Comparison of ENCODE assay signal across 8 mouse cellular contexts in genomic region chr16:4077384-4078061, GRCm38 (mm10). TPM values are rescaled to one million over a fixed set of nuclear protein-coding genes. Genes with fewer than 3 reads are reported as not detected.
DNase-seq lines count a peak whose midpoint lies in the region; ATAC-seq and TF ChIP-seq lines count a peak whose summit lies in the region.

Gene Trap1, minus strand, starts transcription at chr16:4077827.

- peak; percentile 92 for DNase-seq in 416B (ENCODE audit: low read depth)
- DNase-seq in heart, adult 9 months (ENCODE audit: low spot score in 2 of 2), result peak; percentile 89 to 93
- peak; percentile 76 to 89 for DNase-seq in monocyte, adult 2 months (ENCODE audit: low read depth in 1 of 2, low spot score in 2 of 2)
- DNase-seq in spleen, postnatal 36 days (ENCODE audit: low spot score in 2 of 2), result peak; percentile 88 to 91

- H3K4me3 ChIP-seq in bone marrow, adult 2 months (replicated peaks; ENCODE audit: control insufficient read depth, low read depth, low read length), result peak within 1 kb of the TSS; percentile 92
- peak within 1 kb of the TSS; percentile 97 for H3K4me3 ChIP-seq in embryonic facial prominence, embryonic 15.5 days (replicated peaks)
- H3K4me3 ChIP-seq in kidney, embryonic 14.5 days (ENCODE audit: low read length), result peak within 1 kb of the TSS; percentile 91
- H3K4me3 ChIP-seq in limb, embryonic 15.5 days, result peak within 1 kb of the TSS; percentile 95

- peaks cover 7% of the 10 kb centered on the region for H3K36me3 ChIP-seq in embryonic facial prominence, embryonic 15.5 days
- peaks cover 7% of the 10 kb centered on the region for H3K36me3 ChIP-seq in kidney, embryonic 14.5 days (ENCODE audit: control insufficient read depth, insufficient read depth, low read length)
- peaks cover 12% of the 10 kb centered on the region for H3K36me3 ChIP-seq in limb, embryonic 15.5 days

- peak; percentile 94 for ATAC-seq in embryonic facial prominence, embryonic 15.5 days (ENCODE audit: insufficient number of reproducible peaks, low FRiP score, low TSS enrichment, low read depth)
- peak; percentile 96 for ATAC-seq in kidney, embryonic 14.5 days (ENCODE audit: low FRiP score, low TSS enrichment)
- peak; percentile 95 for ATAC-seq in limb, embryonic 15.5 days (ENCODE audit: insufficient number of reproducible peaks, low FRiP score, low TSS enrichment, low read depth)

- peak; percentile 89 for TF ChIP-seq POLR2A in bone marrow, adult 2 months (IDR thresholded peaks at IDR 0.05; ENCODE audit: borderline replicate concordance, control insufficient read depth, low read depth, low read length)

- H3K9ac ChIP-seq in embryonic facial prominence, embryonic 15.5 days, result peak within 1 kb of the TSS; percentile 78
- peak within 1 kb of the TSS; percentile 69 for H3K9ac ChIP-seq in kidney, embryonic 14.5 days (ENCODE audit: low read depth, low read length)
- peak within 1 kb of the TSS; percentile 90 for H3K9ac ChIP-seq in limb, embryonic 15.5 days

- peak within 1 kb of the TSS; percentile 84 for H3K27ac ChIP-seq in bone marrow, adult 2 months (ENCODE audit: control insufficient read depth, insufficient read depth, low read depth, low read length, poor library complexity)
- peak within 1 kb of the TSS; percentile 92 for H3K27ac ChIP-seq in embryonic facial prominence, embryonic 15.5 days (replicated peaks)
- H3K27ac ChIP-seq in kidney, embryonic 14.5 days (ENCODE audit: low read depth, low read length), result peak within 1 kb of the TSS; percentile 87
- peak within 1 kb of the TSS; percentile 93 for H3K27ac ChIP-seq in limb, embryonic 15.5 days

- TF ChIP-seq CTCF in bone marrow, adult 2 months (IDR thresholded peaks at IDR 0.05; ENCODE audit: control insufficient read depth, insufficient read depth, low read length), result 0 out of 2 replicates have a peak, but pooled peaks have one; percentile 3

- no peaks in the 10 kb centered on the region for H3K9me3 ChIP-seq in embryonic facial prominence, embryonic 15.5 days (replicated peaks)
- no peaks in the 10 kb centered on the region for H3K9me3 ChIP-seq in kidney, embryonic 14.5 days (ENCODE audit: control insufficient read depth, low read length)
- no peaks in the 10 kb centered on the region for H3K9me3 ChIP-seq in limb, embryonic 15.5 days

- H3K4me1 ChIP-seq in bone marrow, adult 2 months (ENCODE audit: control insufficient read depth, insufficient read depth, low read length), result peaks cover 2% of the 10 kb centered on the region
- peaks cover 11% of the 10 kb centered on the region for H3K4me1 ChIP-seq in embryonic facial prominence, embryonic 15.5 days
- peaks cover 11% of the 10 kb centered on the region; the same call in 1 of the 2 replicates for H3K4me1 ChIP-seq in kidney, embryonic 14.5 days (ENCODE audit: control insufficient read depth, insufficient read depth, low read length)
- peaks cover 18% of the 10 kb centered on the region for H3K4me1 ChIP-seq in limb, embryonic 15.5 days

- H3K27me3 ChIP-seq in embryonic facial prominence, embryonic 15.5 days, result no peaks in the 10 kb centered on the region
- H3K27me3 ChIP-seq in kidney, embryonic 14.5 days (ENCODE audit: control insufficient read depth, insufficient read depth, low read length), result no peaks in the 10 kb centered on the region
- H3K27me3 ChIP-seq in limb, embryonic 15.5 days, result no peaks in the 10 kb centered on the region

- H3K4me2 ChIP-seq in embryonic facial prominence, embryonic 15.5 days (replicated peaks), result peak within 1 kb of the TSS; percentile 59
- H3K4me2 ChIP-seq in kidney, embryonic 14.5 days (replicated peaks; ENCODE audit: low read depth, low read length), result peak within 1 kb of the TSS; percentile 43
- H3K4me2 ChIP-seq in limb, embryonic 15.5 days, result peak within 1 kb of the TSS; percentile 58

- WGBS in bone marrow, adult 2 months, result under 1% methylated on average over 58 of the region's 58 CpGs
- under 1% methylated on average over 58 of the region's 58 CpGs for WGBS in embryonic facial prominence, embryonic 15.5 days
- under 1% methylated on average over 58 of the region's 58 CpGs for WGBS in kidney, embryonic 14.5 days
- under 1% methylated on average over 58 of the region's 58 CpGs for WGBS in limb, embryonic 15.5 days

RNA-seq across cellular contexts. Expression of gene Trap1, which starts in this region (rescaled TPM):
- 21.3 and 47.1 TPM in 2 replicates for polyA plus RNA-seq in bone marrow, adult 2 months (2011; ENCODE audit: insufficient read depth, insufficient read length, low replicate concordance, missing spikeins)
- 78.1 and 88.9 TPM in 2 replicates for polyA plus RNA-seq in embryonic facial prominence, embryonic 15.5 days (2015; fragmentation: Nextera tagmentation; extraction: Ambion mirVana)
- polyA plus RNA-seq in kidney, embryonic 14.5 days (2014; fragmentation: Nextera tagmentation; extraction: Ambion mirVana), result 95.9 and 116 TPM in 2 replicates
- polyA plus RNA-seq in limb, embryonic 15.5 days (2015; fragmentation: Nextera tagmentation; extraction: Ambion mirVana), result 75.7 and 86.1 TPM in 2 replicates

Comparison
In these comparisons a context has a peak if more than half of its experiments do, and no peak if none do; other contexts are left out.
1. Peak in every context shown above with its lines: DNase-seq, ATAC-seq, H3K4me3 ChIP-seq and H3K27ac ChIP-seq.